Mouse (Mus musculus): ENCODE results near the gene Slx4ip. TPM values are rescaled to one million over a fixed set of nuclear protein-coding genes. Genes with fewer than 3 reads are reported as not detected.

The Slx4ip gene
- polyA plus RNA-seq, 1 experiment from 2014 or later = 7.8 TPM

DNA sequence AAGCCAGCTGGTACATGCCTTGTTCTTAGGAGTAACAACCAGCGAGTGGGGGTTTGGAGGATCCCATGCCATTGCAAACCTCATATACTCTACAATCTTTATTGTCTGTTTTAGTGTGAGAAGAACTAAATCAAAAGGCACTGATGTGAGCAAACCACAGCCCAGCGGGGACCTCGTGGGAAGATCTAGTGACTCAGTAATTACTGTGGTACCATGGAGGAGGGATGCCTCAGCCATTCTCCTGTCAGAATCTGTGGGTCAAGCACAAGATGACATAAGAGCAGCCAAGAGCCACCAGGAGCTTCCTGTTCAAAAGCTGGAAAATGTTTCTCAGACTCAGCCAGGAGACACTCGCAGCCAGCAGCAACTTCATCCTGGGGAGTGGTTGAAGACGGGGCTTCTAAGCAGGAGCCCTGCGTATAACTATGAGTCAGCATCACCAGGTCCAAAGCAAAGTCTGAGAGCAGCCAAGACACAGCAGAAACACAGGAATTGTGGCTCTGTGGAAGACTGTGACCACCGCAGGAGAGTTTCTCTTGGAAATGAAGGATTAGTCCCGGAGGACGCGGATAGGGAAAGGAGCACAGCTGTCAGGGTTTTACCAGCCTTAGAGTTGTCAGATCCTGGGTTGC lies 176.6 kb downstream of the Slx4ip start:
- 81% methylated on average over 10 of the region's 10 CpGs for WGBS
- Histone ChIP-seq H3K4me3 (ENCODE audit: low read length) (no peak overlapping the region), H3K27ac (ENCODE audit: low read depth, low read length) (no peak overlapping the region), H3K4me1 (ENCODE audit: control insufficient read depth, insufficient read depth, low read length) (no peaks in the 10 kb centered on the region), H3K9me3 (ENCODE audit: control insufficient read depth, low read length) (no peaks in the 10 kb centered on the region), H3K27me3 (ENCODE audit: control insufficient read depth, insufficient read depth, low read length) (no peaks in the 10 kb centered on the region), H3K4me2 (replicated peaks; ENCODE audit: low read depth, low read length) (no peak overlapping the region), H3K9ac (ENCODE audit: low read depth, low read length) (no peak overlapping the region), H3K36me3 (ENCODE audit: control insufficient read depth, insufficient read depth, low read length) (no peaks in the 10 kb centered on the region)
- no peak for ATAC-seq (ENCODE audit: low FRiP score, low TSS enrichment)

DNA sequence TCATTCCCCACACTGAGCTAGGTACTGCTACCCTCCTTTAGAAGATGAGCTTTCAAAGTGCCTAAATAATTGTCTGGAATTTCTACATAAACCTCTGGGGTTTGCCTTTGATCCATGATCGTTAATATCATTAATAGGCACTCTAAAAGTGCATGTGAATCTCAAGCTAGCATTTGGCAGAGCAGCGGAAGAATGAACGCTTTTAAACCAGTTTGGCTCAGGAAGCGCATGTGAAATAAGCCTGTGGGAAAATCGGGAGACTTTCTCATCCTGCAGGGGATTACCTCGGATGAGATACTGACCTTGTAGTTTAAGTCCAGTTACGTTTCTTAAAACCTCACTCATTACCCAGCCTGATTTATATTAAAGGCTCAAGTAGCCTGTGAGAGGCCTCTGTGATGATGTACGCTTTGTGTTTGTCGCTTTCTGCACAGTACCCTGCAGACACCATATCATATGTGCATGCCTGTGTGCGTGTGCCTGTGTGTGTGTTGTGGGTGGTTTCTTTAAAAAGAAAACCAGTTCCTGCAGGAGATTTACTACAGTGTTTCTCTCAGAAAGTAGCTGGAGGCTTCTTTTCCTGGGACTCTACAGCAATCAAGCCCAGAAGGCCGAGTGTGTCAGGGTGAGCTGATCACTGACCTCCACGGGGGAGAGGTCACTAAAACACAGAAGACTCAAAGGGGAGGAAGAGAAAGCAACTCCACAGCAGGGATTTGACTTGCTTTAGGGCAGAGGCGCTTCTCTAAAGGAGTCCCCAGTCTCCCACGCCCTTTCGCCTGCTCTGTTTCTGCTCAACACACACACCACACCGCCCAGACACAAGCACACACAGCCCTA lies 182.7 kb downstream of the Slx4ip start:
- H3K9me3 ChIP-seq (ENCODE audit: control insufficient read depth, low read length) = no peaks in the 10 kb centered on the region
- no peak overlapping the region for H3K9ac ChIP-seq (ENCODE audit: low read depth, low read length)
- H3K4me1 ChIP-seq (ENCODE audit: control insufficient read depth, insufficient read depth, low read length) = peaks cover 6% of the 10 kb centered on the region; the same call in 1 of the 2 replicates
- no peaks in the 10 kb centered on the region for H3K36me3 ChIP-seq (ENCODE audit: control insufficient read depth, insufficient read depth, low read length)
- no peak overlapping the region; the same call in 1 of the 2 replicates for H3K27ac ChIP-seq (ENCODE audit: low read depth, low read length)
- H3K4me3 ChIP-seq (ENCODE audit: low read length) = no peak overlapping the region
- 42% methylated on average over 16 of the region's 16 CpGs for WGBS
- no peak overlapping the region for H3K4me2 ChIP-seq (replicated peaks; ENCODE audit: low read depth, low read length)
- ATAC-seq (ENCODE audit: low FRiP score, low TSS enrichment) = peak; percentile 67; the same call in 1 of the 2 replicates
- no peaks in the 10 kb centered on the region for H3K27me3 ChIP-seq (ENCODE audit: control insufficient read depth, insufficient read depth, low read length)

DNA sequence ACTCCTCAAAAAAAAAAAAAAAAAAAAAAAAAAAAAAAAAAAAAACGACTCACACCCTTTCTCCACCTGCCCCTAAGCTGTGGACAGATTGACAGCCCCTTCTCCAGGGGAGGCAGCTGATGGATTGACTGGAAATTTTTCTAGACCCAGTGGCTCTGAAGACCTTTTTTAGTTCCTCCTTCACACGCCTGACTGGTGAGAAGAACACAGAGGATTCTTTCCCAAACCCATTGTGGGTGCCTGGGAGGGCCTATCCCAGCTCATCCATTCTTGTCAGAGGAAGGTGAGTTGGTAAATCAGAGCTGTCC lies 183.2 kb downstream of the Slx4ip start:
- no peaks in the 10 kb centered on the region for H3K27me3 ChIP-seq (ENCODE audit: control insufficient read depth, insufficient read depth, low read length)
- WGBS = 42% methylated on average over 1 of the region's 2 CpGs
- peaks cover 6% of the 10 kb centered on the region; the same call in 1 of the 2 replicates for H3K4me1 ChIP-seq (ENCODE audit: control insufficient read depth, insufficient read depth, low read length)
- no peaks in the 10 kb centered on the region for H3K36me3 ChIP-seq (ENCODE audit: control insufficient read depth, insufficient read depth, low read length)
- no peak overlapping the region for H3K4me2 ChIP-seq (replicated peaks; ENCODE audit: low read depth, low read length)
- H3K9ac ChIP-seq (ENCODE audit: low read depth, low read length) = no peak overlapping the region
- H3K9me3 ChIP-seq (ENCODE audit: control insufficient read depth, low read length) = no peaks in the 10 kb centered on the region
- ATAC-seq (ENCODE audit: low FRiP score, low TSS enrichment) = peak; percentile 29; the same call in 1 of the 2 replicates
- H3K4me3 ChIP-seq (ENCODE audit: low read length) = no peak overlapping the region
- no peak overlapping the region; the same call in 1 of the 2 replicates for H3K27ac ChIP-seq (ENCODE audit: low read depth, low read length)

DNA sequence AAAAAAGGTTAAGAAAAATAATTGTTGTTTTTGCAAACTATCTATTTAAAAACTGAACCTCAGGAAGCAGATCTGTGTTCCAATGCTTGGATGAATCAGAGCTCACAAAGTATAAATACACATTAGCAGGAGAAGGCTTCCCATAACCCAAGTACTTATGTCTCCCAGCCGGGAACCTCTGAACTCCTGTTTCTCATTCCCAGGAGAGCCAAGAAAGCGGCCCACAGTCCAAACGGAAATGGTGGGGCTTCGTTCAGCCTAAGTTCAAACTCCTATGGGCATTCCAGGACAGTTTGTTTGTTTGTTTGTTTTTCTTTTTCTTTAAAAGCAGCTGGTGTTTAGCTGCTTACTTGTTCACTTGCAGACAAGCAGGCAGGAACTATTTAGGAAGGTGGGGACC lies 187.8 kb downstream of the Slx4ip start:
- Histone ChIP-seq H3K27ac (ENCODE audit: low read depth, low read length) (no peak overlapping the region), H3K36me3 (ENCODE audit: control insufficient read depth, insufficient read depth, low read length) (peaks cover 12% of the 10 kb centered on the region), H3K4me1 (ENCODE audit: control insufficient read depth, insufficient read depth, low read length) (peaks cover 16% of the 10 kb centered on the region), H3K9me3 (ENCODE audit: control insufficient read depth, low read length) (no peaks in the 10 kb centered on the region), H3K27me3 (ENCODE audit: control insufficient read depth, insufficient read depth, low read length) (no peaks in the 10 kb centered on the region), H3K4me2 (replicated peaks; ENCODE audit: low read depth, low read length) (no peak overlapping the region), H3K9ac (ENCODE audit: low read depth, low read length) (no peak overlapping the region), H3K4me3 (ENCODE audit: low read length) (no peak overlapping the region)
- WGBS = 61% methylated on average over 4 of the region's 4 CpGs
- ATAC-seq (ENCODE audit: low FRiP score, low TSS enrichment) = no peak

DNA sequence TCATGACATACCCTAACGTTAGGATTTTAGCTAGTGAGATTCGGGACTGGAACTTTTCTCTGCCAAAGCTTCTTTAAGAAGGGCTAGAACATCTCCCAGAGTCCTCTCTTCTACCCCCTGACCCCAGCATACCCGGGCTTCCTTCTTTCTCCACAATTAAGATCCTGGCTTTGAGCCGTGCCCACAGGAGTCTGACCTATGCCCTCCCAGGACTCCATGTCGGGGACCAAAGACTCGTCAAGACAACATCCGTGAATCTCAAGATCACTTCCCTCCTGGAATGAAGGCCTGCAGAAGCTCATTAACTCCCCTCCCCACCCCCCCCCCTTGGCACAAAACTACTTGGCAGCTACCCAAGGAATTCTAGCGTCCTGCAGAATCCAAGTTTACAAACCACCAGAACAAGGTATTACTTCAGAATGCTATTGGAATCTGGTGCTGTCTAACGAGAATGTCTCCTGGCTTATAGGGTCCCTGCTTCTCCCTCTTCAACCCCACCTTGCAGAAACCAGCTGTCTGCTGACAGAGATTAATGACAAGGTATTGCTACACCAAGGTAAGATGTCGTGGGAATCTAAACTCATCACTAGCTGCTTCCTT lies 188.8 kb downstream of the Slx4ip start:
- WGBS = 33% methylated on average over 10 of the region's 10 CpGs

DNA sequence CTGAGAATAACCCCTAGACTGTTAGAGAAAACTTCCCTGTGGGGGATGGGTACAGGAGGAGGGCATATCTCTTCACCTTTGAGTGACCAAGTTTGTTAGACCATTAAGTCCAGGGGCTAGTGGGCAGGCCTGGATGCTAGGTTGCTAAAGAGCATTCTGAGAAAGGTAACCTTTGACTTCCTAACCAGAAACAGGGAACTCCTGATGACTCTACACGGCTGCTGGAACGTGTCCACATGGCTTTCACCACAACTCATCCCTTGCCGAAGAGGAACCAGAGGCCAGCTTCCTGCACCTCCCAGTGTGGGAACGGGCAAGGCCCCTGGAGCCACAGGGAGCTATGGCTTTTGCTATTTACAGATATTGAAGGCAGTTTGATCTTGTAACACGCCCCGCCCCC lies 189.4 kb downstream of the Slx4ip start:
- Histone ChIP-seq H3K4me3 (ENCODE audit: low read length) (no peak overlapping the region), H3K4me2 (replicated peaks; ENCODE audit: low read depth, low read length) (no peak overlapping the region), H3K4me1 (ENCODE audit: control insufficient read depth, insufficient read depth, low read length) (peaks cover 13% of the 10 kb centered on the region), H3K9ac (ENCODE audit: low read depth, low read length) (no peak overlapping the region), H3K9me3 (ENCODE audit: control insufficient read depth, low read length) (no peaks in the 10 kb centered on the region), H3K27me3 (ENCODE audit: control insufficient read depth, insufficient read depth, low read length) (no peaks in the 10 kb centered on the region), H3K27ac (ENCODE audit: low read depth, low read length) (no peak overlapping the region), H3K36me3 (ENCODE audit: control insufficient read depth, insufficient read depth, low read length) (peaks cover 29% of the 10 kb centered on the region)
- 71% methylated on average over 6 of the region's 6 CpGs for WGBS
- ATAC-seq (ENCODE audit: low FRiP score, low TSS enrichment) = 0 out of 2 replicates have a peak, but pooled peaks have one; percentile 30

More for the DNA sequence above, 188.8 kb downstream of the Slx4ip start:
- H3K9ac ChIP-seq (ENCODE audit: low read depth, low read length) = no peak overlapping the region
- no peaks in the 10 kb centered on the region for H3K27me3 ChIP-seq (ENCODE audit: control insufficient read depth, insufficient read depth, low read length)
- H3K4me3 ChIP-seq (ENCODE audit: low read length) = no peak overlapping the region
- peak; percentile 10; the same call in 1 of the 2 replicates for ATAC-seq (ENCODE audit: low FRiP score, low TSS enrichment)
- H3K4me2 ChIP-seq (replicated peaks; ENCODE audit: low read depth, low read length) = no peak overlapping the region
- no peak overlapping the region for H3K27ac ChIP-seq (ENCODE audit: low read depth, low read length)
- no peaks in the 10 kb centered on the region for H3K9me3 ChIP-seq (ENCODE audit: control insufficient read depth, low read length)
- H3K4me1 ChIP-seq (ENCODE audit: control insufficient read depth, insufficient read depth, low read length) = peaks cover 13% of the 10 kb centered on the region
- peaks cover 23% of the 10 kb centered on the region for H3K36me3 ChIP-seq (ENCODE audit: control insufficient read depth, insufficient read depth, low read length)

DNA sequence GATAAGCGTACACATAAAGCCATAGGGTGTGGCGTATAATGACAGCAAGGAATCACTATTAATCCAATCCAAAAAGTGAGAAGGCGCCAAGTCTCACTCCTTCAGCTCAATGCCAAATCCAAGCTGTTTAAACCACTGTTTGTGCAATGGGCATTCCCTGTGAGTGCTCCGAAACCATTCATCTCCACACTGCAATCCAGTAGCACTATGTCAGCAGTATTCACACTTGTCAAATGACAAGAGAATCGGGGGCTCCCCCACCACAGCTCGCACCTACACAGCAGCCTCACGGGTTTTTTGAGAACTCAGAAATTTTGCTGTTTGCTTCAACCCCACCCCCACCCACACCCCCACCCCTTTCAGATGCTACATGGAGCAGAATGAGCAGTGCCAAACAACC lies 190.0 kb downstream of the Slx4ip start:
- Histone ChIP-seq H3K9ac (ENCODE audit: low read depth, low read length) (no peak overlapping the region), H3K4me3 (ENCODE audit: low read length) (no peak overlapping the region), H3K9me3 (ENCODE audit: control insufficient read depth, low read length) (no peaks in the 10 kb centered on the region), H3K4me2 (replicated peaks; ENCODE audit: low read depth, low read length) (no peak overlapping the region), H3K27ac (ENCODE audit: low read depth, low read length) (no peak overlapping the region), H3K4me1 (ENCODE audit: control insufficient read depth, insufficient read depth, low read length) (peaks cover 13% of the 10 kb centered on the region), H3K27me3 (ENCODE audit: control insufficient read depth, insufficient read depth, low read length) (no peaks in the 10 kb centered on the region), H3K36me3 (ENCODE audit: control insufficient read depth, insufficient read depth, low read length) (peaks cover 35% of the 10 kb centered on the region)
- WGBS = 88% methylated on average over 7 of the region's 7 CpGs
- ATAC-seq (ENCODE audit: low FRiP score, low TSS enrichment) = no peak

DNA sequence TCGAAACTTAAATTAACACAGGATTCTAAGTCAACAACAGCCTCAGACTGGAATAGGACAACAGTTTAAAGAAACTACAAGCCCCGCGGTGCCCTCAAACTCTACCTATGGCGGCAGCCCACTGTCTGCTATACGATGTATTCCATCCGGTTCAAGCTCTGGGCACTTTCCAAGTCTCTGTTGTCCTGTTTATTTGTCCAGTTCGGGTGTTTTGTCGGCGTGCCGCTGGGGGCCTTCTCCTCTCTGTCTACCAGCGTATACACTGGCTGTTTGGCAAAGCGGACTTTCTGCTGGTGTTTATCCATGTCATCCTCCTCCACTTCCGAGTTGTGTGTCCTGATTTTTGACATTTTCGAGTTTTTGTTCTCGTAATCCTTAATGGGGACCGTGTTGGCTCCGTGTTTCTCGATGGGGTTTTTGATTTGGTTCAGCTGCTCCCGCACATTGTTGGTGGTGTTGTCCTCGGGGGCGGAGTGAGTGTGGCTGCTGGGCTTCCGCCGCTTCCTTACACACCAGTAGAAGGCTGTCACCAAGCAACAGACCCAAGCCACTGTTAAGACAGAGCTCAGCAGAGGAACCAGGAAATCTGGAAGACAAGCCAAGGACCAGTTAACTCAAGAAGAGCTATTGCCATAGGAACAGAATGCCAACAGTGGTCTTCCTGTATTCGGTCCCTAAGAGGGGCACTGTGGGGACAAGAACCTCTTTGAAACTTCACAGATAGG lies 192.0 kb downstream of the Slx4ip start:
- no peaks in the 10 kb centered on the region for H3K27me3 ChIP-seq (ENCODE audit: control insufficient read depth, insufficient read depth, low read length)
- H3K9ac ChIP-seq (ENCODE audit: low read depth, low read length) = no peak overlapping the region
- no peak overlapping the region for H3K4me3 ChIP-seq (ENCODE audit: low read length)
- no peak for ATAC-seq (ENCODE audit: low FRiP score, low TSS enrichment)
- no peaks in the 10 kb centered on the region for H3K9me3 ChIP-seq (ENCODE audit: control insufficient read depth, low read length)
- H3K4me2 ChIP-seq (replicated peaks; ENCODE audit: low read depth, low read length) = no peak overlapping the region
- 85% methylated on average over 24 of the region's 24 CpGs for WGBS
- H3K27ac ChIP-seq (ENCODE audit: low read depth, low read length) = no peak overlapping the region
- H3K36me3 ChIP-seq (ENCODE audit: control insufficient read depth, insufficient read depth, low read length) = peaks cover 55% of the 10 kb centered on the region
- peaks cover 13% of the 10 kb centered on the region for H3K4me1 ChIP-seq (ENCODE audit: control insufficient read depth, insufficient read depth, low read length)

Data from kidney, embryonic 14.5 days (tissue).